Mouse (Mus musculus): Measurements from ENCODE around the gene Trim27. TPM values are rescaled to one million over a fixed set of nuclear protein-coding genes. Genes with fewer than 3 reads are reported as not detected.

Gene Trim27
- 115 and 128 TPM in 2 replicates for total RNA-seq (2012; rRNA removed)

DNA sequence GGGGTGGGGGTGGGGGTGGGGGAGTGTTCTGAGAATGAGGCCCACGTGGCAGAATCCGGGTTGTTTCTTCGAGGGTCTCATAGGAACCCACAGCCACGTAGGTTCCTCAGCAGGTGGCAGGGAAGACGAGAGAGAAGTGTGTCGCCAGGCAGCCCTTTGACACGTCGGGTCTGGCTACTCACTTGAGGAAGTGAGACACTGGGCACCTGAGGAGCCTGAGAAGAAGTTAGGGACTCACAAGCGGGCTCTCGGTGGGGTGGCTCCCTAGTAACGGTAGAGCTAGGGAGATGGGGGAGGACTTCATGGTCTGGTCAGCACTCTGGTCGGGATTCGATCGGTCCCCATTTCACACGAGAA, at the start of gene Trim27:
Gene Trim27 (plus strand): TSS at position 79 of the 357 bp plus-strand sequence.
- Histone ChIP-seq H3K9ac (ENCODE audit: insufficient read depth, low read depth, low read length, poor library complexity, severe bottlenecking) (peak within 1 kb of the TSS; percentile 95), H3K36me3 (ENCODE audit: control insufficient read depth, insufficient read depth, low read length, poor library complexity, severe bottlenecking) (peaks cover 23% of the 10 kb centered on the region), H3K4me3 (ENCODE audit: insufficient read depth in 1 of 2, low read depth in 1 of 2, low read length in 2 of 2, poor library complexity in 1 of 2, severe bottlenecking in 1 of 2) (peak within 1 kb of the TSS; percentile 90 to 94), H3K9me3 (ENCODE audit: control insufficient read depth, insufficient read depth, low read depth, low read length) (no peaks in the 10 kb centered on the region), H3K4me1 (ENCODE audit: control insufficient read depth in 2 of 2, insufficient read depth in 2 of 2, low read length in 2 of 2, poor library complexity in 1 of 2) (peaks cover 4 to 11% of the 10 kb centered on the region in 2 experiments; a peak in 2 of 4 replicates), H3K27ac (ENCODE audit: insufficient read depth, low read depth, low read length, poor library complexity, severe bottlenecking) (peak within 1 kb of the TSS; percentile 93)
- DNase-seq (ENCODE audit: low read depth, low spot score) = no peak
- in situ Hi-C loops (cut with MboI; ENCODE audit: low sequenced_read_pairs in 2 of 2, unreplicated experiment in 2 of 2) = no loop called here
- TF ChIP-seq HCFC1 (IDR thresholded peaks at IDR 0.05; ENCODE audit: borderline replicate concordance, insufficient read depth, low read length) (no peak), ZNF384 (IDR thresholded peaks at IDR 0.05; ENCODE audit: low read depth, low read length) (no peak), CHD2 (IDR thresholded peaks at IDR 0.05; ENCODE audit: low read depth, low read length) (no peak), ZC3H11A (IDR thresholded peaks at IDR 0.05; ENCODE audit: borderline replicate concordance, low read depth, low read length) (no peak)

DNA sequence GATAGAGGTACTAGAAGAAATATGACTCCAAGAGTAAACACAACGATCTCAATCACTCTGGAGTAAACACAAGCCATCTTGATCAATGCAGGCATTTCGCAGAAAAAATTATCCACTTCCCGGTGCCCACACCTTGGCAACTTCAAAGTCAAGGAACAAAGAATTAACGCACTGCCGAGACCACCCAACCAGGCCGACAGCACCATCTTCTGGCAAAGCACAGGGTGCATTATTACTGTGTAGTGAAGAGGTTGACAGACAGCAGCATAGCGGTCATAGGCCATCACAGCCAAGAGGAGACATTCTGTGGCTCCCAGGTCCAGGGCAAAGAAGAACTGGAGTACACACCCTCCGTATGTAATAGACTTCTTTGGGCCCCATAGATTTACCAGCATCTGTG, 36.8 kb upstream of the Trim27 start:
- Histone ChIP-seq H3K27ac (ENCODE audit: insufficient read depth, low read depth, low read length, poor library complexity, severe bottlenecking) (no peak overlapping the region), H3K4me3 (ENCODE audit: insufficient read depth in 1 of 2, low read depth in 1 of 2, low read length in 2 of 2, poor library complexity in 1 of 2, severe bottlenecking in 1 of 2) (no peak overlapping the region), H3K36me3 (ENCODE audit: control insufficient read depth, insufficient read depth, low read length, poor library complexity, severe bottlenecking) (no peaks in the 10 kb centered on the region), H3K9me3 (ENCODE audit: control insufficient read depth, insufficient read depth, low read depth, low read length) (no peaks in the 10 kb centered on the region), H3K4me1 (ENCODE audit: control insufficient read depth in 2 of 2, insufficient read depth in 2 of 2, low read length in 2 of 2, poor library complexity in 1 of 2) (no peaks in the 10 kb centered on the region), H3K9ac (ENCODE audit: insufficient read depth, low read depth, low read length, poor library complexity, severe bottlenecking) (no peak overlapping the region)
- DNase-seq (ENCODE audit: low read depth, low spot score) = no peak
- in situ Hi-C loops (cut with MboI; ENCODE audit: low sequenced_read_pairs in 2 of 2, unreplicated experiment in 2 of 2) = loop anchor here in 1 of 2 experiments (25.0 kb wide), 1 partner anchor 830 kb away; no protein-coding TSS in a partner anchor
- TF ChIP-seq CHD2 (IDR thresholded peaks at IDR 0.05; ENCODE audit: low read depth, low read length) (no peak), ZNF384 (IDR thresholded peaks at IDR 0.05; ENCODE audit: low read depth, low read length) (no peak), HCFC1 (IDR thresholded peaks at IDR 0.05; ENCODE audit: borderline replicate concordance, insufficient read depth, low read length) (no peak), ZC3H11A (IDR thresholded peaks at IDR 0.05; ENCODE audit: borderline replicate concordance, low read depth, low read length) (peak; percentile 35; the same call in 1 of the 2 replicates), MAFK (IDR thresholded peaks at IDR 0.05; ENCODE audit: insufficient read depth, low read depth, low read length) (no peak)

DNA sequence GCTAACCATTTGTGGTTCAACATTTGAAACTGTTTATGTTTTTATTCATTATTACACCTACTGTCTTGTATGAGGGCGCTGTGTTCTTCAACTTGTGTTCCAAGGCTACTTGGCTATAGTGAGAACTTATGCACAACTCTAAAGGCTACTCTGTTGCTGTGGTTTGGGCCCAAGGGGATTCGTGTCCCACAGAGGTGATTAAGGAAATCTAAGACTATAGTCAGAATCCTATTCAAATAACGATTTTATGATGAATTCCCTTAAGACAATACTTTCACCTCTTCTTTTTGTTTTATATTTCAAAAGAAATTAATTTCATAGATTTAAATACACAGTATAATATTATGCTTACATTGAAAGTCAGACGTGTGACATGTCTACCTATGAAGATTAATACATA, 33.5 kb upstream of the Trim27 start, which contains the start of gene Olfr1368:
Gene Olfr1368 (minus strand): TSS at position 101 of the 400 bp plus-strand sequence.
- no peak within 1 kb of the TSS for H3K9ac ChIP-seq (ENCODE audit: insufficient read depth, low read depth, low read length, poor library complexity, severe bottlenecking)
- H3K27ac ChIP-seq (ENCODE audit: insufficient read depth, low read depth, low read length, poor library complexity, severe bottlenecking) = no peak within 1 kb of the TSS
- in situ Hi-C loops (cut with MboI; ENCODE audit: low sequenced_read_pairs in 2 of 2, unreplicated experiment in 2 of 2) = loop anchor here in 1 of 2 experiments (25.0 kb wide), 1 partner anchor 833 kb away; no protein-coding TSS in a partner anchor
- H3K36me3 ChIP-seq (ENCODE audit: control insufficient read depth, insufficient read depth, low read length, poor library complexity, severe bottlenecking) = no peaks in the 10 kb centered on the region
- no peak for DNase-seq (ENCODE audit: low read depth, low spot score)
- no peaks in the 10 kb centered on the region for H3K4me1 ChIP-seq (ENCODE audit: control insufficient read depth in 2 of 2, insufficient read depth in 2 of 2, low read length in 2 of 2, poor library complexity in 1 of 2)
- no peaks in the 10 kb centered on the region for H3K9me3 ChIP-seq (ENCODE audit: control insufficient read depth, insufficient read depth, low read depth, low read length)
- no peak within 1 kb of the TSS for H3K4me3 ChIP-seq (ENCODE audit: insufficient read depth in 1 of 2, low read depth in 1 of 2, low read length in 2 of 2, poor library complexity in 1 of 2, severe bottlenecking in 1 of 2)
- TF ChIP-seq CHD2 (IDR thresholded peaks at IDR 0.05; ENCODE audit: low read depth, low read length) (no peak), ZNF384 (IDR thresholded peaks at IDR 0.05; ENCODE audit: low read depth, low read length) (no peak), HCFC1 (IDR thresholded peaks at IDR 0.05; ENCODE audit: borderline replicate concordance, insufficient read depth, low read length) (no peak), ZC3H11A (IDR thresholded peaks at IDR 0.05; ENCODE audit: borderline replicate concordance, low read depth, low read length) (no peak), MAFK (IDR thresholded peaks at IDR 0.05; ENCODE audit: insufficient read depth, low read depth, low read length) (no peak)

DNA sequence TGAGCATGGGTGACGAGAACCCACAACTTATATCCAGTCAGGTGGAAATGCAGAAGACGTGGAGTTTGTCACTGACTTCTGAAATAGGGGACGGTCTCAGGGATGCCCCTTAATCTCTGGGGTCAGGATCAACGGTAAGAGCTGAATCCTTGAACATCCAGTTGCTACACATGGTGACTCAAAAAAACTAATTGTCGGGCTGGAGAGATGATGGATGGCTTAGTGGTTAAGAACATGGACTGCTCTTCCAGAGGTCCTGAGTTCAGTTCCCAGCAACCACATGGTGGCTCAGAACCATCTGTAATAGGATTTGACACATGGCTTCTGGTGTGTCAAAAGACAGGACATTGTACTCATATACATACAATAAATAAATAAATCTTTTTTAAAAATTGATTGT, 23.4 kb upstream of the Trim27 start:
- H3K27ac ChIP-seq (ENCODE audit: insufficient read depth, low read depth, low read length, poor library complexity, severe bottlenecking) = no peak overlapping the region
- no peak for TF ChIP-seq CHD2 (IDR thresholded peaks at IDR 0.05; ENCODE audit: low read depth, low read length)
- H3K4me1 ChIP-seq (ENCODE audit: control insufficient read depth in 2 of 2, insufficient read depth in 2 of 2, low read length in 2 of 2, poor library complexity in 1 of 2) = peaks cover 0 to 2% of the 10 kb centered on the region in 2 experiments; a peak in 2 of 4 replicates
- no peaks in the 10 kb centered on the region for H3K36me3 ChIP-seq (ENCODE audit: control insufficient read depth, insufficient read depth, low read length, poor library complexity, severe bottlenecking)
- no peak for DNase-seq (ENCODE audit: low read depth, low spot score)
- in situ Hi-C loops (cut with MboI; ENCODE audit: low sequenced_read_pairs in 2 of 2, unreplicated experiment in 2 of 2) = loop anchor here in 1 of 2 experiments (25.0 kb wide), 1 partner anchor 556 kb away; the partner anchor contains the start of genes Hist1h2ai, Hist1h2bl, Hist1h2bm and Hist1h3h
- no peak overlapping the region for H3K4me3 ChIP-seq (ENCODE audit: insufficient read depth in 1 of 2, low read depth in 1 of 2, low read length in 2 of 2, poor library complexity in 1 of 2, severe bottlenecking in 1 of 2)
- no peaks in the 10 kb centered on the region for H3K9me3 ChIP-seq (ENCODE audit: control insufficient read depth, insufficient read depth, low read depth, low read length)
- H3K9ac ChIP-seq (ENCODE audit: insufficient read depth, low read depth, low read length, poor library complexity, severe bottlenecking) = no peak overlapping the region

DNA sequence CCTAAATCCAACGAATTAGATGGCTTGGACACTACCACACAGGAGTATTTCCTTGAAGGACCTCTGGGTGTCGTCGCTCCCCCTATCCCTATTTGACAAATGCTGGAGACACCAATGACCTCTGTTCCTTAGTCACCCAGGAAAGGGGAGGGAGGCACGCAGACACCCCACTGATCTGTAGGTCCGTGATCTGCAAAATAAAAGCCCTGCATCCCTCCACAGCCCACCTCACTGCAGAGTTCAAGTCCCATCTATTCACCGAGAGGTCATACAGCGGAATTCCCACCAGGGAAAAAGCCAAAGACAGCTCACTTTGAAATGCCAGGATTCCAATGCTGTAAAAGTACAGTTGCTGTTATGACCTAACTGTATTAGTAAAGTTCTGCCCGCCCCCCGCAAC, 21.2 kb upstream of the Trim27 start:
- TF ChIP-seq CHD2 (IDR thresholded peaks at IDR 0.05; ENCODE audit: low read depth, low read length) (no peak), HCFC1 (IDR thresholded peaks at IDR 0.05; ENCODE audit: borderline replicate concordance, insufficient read depth, low read length) (no peak), MAFK (IDR thresholded peaks at IDR 0.05; ENCODE audit: insufficient read depth, low read depth, low read length) (no peak), ZNF384 (IDR thresholded peaks at IDR 0.05; ENCODE audit: low read depth, low read length) (no peak), ZC3H11A (IDR thresholded peaks at IDR 0.05; ENCODE audit: borderline replicate concordance, low read depth, low read length) (no peak)
- Histone ChIP-seq H3K4me1 (ENCODE audit: control insufficient read depth in 2 of 2, insufficient read depth in 2 of 2, low read length in 2 of 2, poor library complexity in 1 of 2) (peaks cover 0 to 4% of the 10 kb centered on the region in 2 experiments; a peak in 2 of 4 replicates), H3K9ac (ENCODE audit: insufficient read depth, low read depth, low read length, poor library complexity, severe bottlenecking) (no peak overlapping the region), H3K27ac (ENCODE audit: insufficient read depth, low read depth, low read length, poor library complexity, severe bottlenecking) (no peak overlapping the region), H3K4me3 (ENCODE audit: insufficient read depth in 1 of 2, low read depth in 1 of 2, low read length in 2 of 2, poor library complexity in 1 of 2, severe bottlenecking in 1 of 2) (no peak overlapping the region), H3K36me3 (ENCODE audit: control insufficient read depth, insufficient read depth, low read length, poor library complexity, severe bottlenecking) (no peaks in the 10 kb centered on the region), H3K9me3 (ENCODE audit: control insufficient read depth, insufficient read depth, low read depth, low read length) (no peaks in the 10 kb centered on the region)
- in situ Hi-C loops (cut with MboI; ENCODE audit: low sequenced_read_pairs in 2 of 2, unreplicated experiment in 2 of 2) = loop anchor here in 1 of 2 experiments (25.0 kb wide), 1 partner anchor 554 kb away; the partner anchor contains the start of genes Hist1h2ai, Hist1h2bl, Hist1h2bm and Hist1h3h
- DNase-seq (ENCODE audit: low read depth, low spot score) = no peak

Data from ES-E14 (cell line).